Mouse (Mus musculus) heart, embryonic 14.5 days (tissue): ENCODE data around the gene Mmp27. TPM values are rescaled to one million over a fixed set of nuclear protein-coding genes. Genes with fewer than 3 reads are reported as not detected.

Source experiments
- ATAC-seq: fragments of 200-750 bp; cut with Nextera tagmentation; 2 replicates; pipeline ENCODE4 v1.8.0; 2017; ENCODE audit warnings: low read depth, moderate TSS enrichment; ENCODE audit not compliant: insufficient number of reproducible peaks, insufficient read depth, low FRiP score
- H3K27ac ChIP-seq, 2 experiments: fragments of 200-500 bp in 1 of 2; fragments of 300-500 bp in 1 of 2; sonication (generic) in 1 of 2; replicated peaks in 1 of 2; 2 replicates each; pipeline ENCODE4 v1.5.1; 2012 to 2014; ENCODE audit warnings: low read depth in 2 of 2, low read length in 2 of 2, control low read depth in 1 of 2, mild to moderate bottlenecking in 1 of 2, mixed read lengths in 1 of 2; ENCODE audit not compliant: control insufficient read depth in 1 of 2, insufficient read depth in 1 of 2
- H3K27me3 ChIP-seq: fragments of 300-500 bp; sonication (generic); 2 replicates; pipeline ENCODE4 v1.6.1; 2014; ENCODE audit warnings: mild to moderate bottlenecking, low read length, control low read depth; ENCODE audit not compliant: control insufficient read depth, insufficient read depth
- H3K36me3 ChIP-seq: fragments of 300-500 bp; sonication (generic); 2 replicates; pipeline ENCODE4 v1.6.1; 2014; ENCODE audit warnings: mild to moderate bottlenecking, control low read depth, low read length, mixed read lengths; ENCODE audit not compliant: control insufficient read depth, insufficient read depth
- H3K4me1 ChIP-seq, 2 experiments: fragments of 200-500 bp in 1 of 2; fragments of 300-500 bp in 1 of 2; sonication (generic) in 1 of 2; 2 replicates each; pipeline ENCODE4 v1.6.1; 2012 to 2014; ENCODE audit warnings: low read length in 2 of 2, control low read depth in 1 of 2, mixed read lengths in 1 of 2; ENCODE audit not compliant: control insufficient read depth in 2 of 2, insufficient read depth in 2 of 2
- H3K4me2 ChIP-seq: fragments of 300-500 bp; sonication (generic); 2 replicates; pipeline ENCODE4 v1.6.1; 2014; ENCODE audit warnings: mild to moderate bottlenecking, low read length
- H3K4me3 ChIP-seq, 2 experiments: fragments of 200-500 bp in 1 of 2; fragments of 300-500 bp in 1 of 2; sonication (generic) in 1 of 2; 2 replicates each; pipeline ENCODE4 v1.5.1; 2012 to 2014; ENCODE audit warnings: low read length in 2 of 2, mild to moderate bottlenecking in 2 of 2, control low read depth in 1 of 2, low read depth in 1 of 2, moderate library complexity in 1 of 2; ENCODE audit not compliant: control insufficient read depth in 1 of 2, insufficient read depth in 1 of 2
- H3K9ac ChIP-seq: fragments of 300-500 bp; sonication (generic); 2 replicates; pipeline ENCODE4 v1.6.1; 2014; ENCODE audit warnings: mild to moderate bottlenecking, low read length
- H3K9me3 ChIP-seq: fragments of 300-500 bp; sonication (generic); 2 replicates; pipeline ENCODE4 v1.6.1; 2016; ENCODE audit warnings: low read length, control low read depth; ENCODE audit not compliant: control insufficient read depth
- WGBS: fragments of 180-500 bp; shearing (Covaris S2); extraction: QIAGEN DNeasy Blood & Tissue Kit; methylation state at CpG from one replicate; pipeline ENCODE4 v1.1.7; 2014; 5-methylcytosine and 5-hydroxymethylcytosine counted together
- polyA plus RNA-seq: library from polyadenylated mRNA; unstranded; fragments of >200 nt; fragmentation: Nextera tagmentation; extraction: Ambion mirVana; gene quantifications from 2 replicates; pipeline ENCODE4 v1.2.1, GENCODE M21; 2014

Gene Mmp27
- polyA plus RNA-seq, 1 experiment from 2014 or later: not detected

DNA sequence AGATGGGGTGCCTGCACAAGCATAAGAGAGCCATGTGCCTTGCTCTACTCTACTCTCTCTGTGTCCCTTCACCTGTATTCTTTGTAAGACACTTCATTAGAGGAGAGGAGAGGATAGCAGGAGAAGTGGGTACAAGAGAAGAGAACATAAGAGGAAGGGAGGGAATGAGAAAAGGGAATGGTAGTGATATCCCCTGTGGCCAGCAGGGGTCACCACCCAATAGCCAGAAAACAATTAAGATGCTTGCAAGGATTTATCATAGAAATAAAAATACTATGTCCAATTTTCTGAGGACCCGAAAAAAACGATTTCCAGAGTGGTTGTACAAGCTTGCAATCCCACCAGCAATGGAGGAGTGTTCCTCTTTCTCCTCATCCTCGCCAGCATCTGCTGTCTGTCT is 16.8 kb upstream of the Mmp27 start:
- Histone ChIP-seq H3K9ac (no peak overlapping the region), H3K27ac (no peak overlapping the region), H3K9me3 (no peaks in the 10 kb centered on the region), H3K4me3 (no peak overlapping the region), H3K36me3 (no peaks in the 10 kb centered on the region), H3K4me2 (no peak overlapping the region), H3K27me3 (no peaks in the 10 kb centered on the region), H3K4me1 (no peaks in the 10 kb centered on the region; a peak in 1 of 4 replicates)
- ATAC-seq: no peak
- 22% methylated on average over 3 of the region's 3 CpGs for WGBS

DNA sequence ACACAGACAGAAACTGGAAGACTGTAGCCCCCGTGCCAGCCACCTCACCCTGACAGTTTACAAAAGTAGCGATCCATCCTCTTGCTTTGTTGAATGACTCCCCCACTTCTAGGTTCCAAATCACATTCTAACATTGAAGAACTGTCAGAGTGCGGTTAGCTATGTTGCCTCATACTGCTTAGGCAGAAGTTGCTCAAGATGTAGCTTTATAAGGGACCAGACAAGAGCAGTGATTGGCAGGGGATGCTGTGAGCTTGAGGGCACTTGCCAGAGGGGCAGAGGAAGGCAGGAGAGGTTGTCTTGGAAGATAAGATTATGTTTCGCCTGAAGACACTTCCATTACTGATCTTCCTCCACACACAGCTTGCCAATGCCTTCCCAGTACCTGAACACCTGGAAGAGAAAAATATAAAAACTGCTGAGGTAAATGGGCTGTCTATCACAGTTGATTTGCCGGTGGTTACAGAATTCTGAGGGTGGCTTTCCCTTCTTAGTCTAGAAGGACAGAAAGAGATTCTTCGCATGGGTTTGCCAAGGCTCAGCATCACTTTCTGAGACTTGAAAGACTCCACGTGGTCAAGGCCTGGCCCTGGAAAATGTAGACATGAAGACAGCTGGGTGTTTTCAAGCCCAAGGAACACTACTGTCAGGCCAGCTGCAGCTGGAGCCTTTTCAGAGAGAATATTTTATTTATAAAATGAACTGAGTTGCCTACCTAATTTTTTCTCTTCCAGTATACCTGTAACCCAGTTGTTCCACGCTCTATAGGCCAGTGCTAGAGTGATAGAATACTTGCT is 12.8 kb upstream of the Mmp27 start, which contains the start of gene Mmp8:
TSS of gene Mmp8 (plus strand) at position 236 of the 797 bp plus-strand sequence.
- no peak within 1 kb of the TSS for H3K9ac ChIP-seq
- no peaks in the 10 kb centered on the region for H3K36me3 ChIP-seq
- no peak for ATAC-seq
- no peaks in the 10 kb centered on the region for H3K9me3 ChIP-seq
- 74% methylated on average over 8 of the region's 8 CpGs for WGBS
- H3K4me1 ChIP-seq: no peaks in the 10 kb centered on the region; a peak in 1 of 4 replicates
- H3K27me3 ChIP-seq: no peaks in the 10 kb centered on the region
- no peak within 1 kb of the TSS for H3K27ac ChIP-seq
- H3K4me3 ChIP-seq: no peak within 1 kb of the TSS
- no peak within 1 kb of the TSS for H3K4me2 ChIP-seq

DNA sequence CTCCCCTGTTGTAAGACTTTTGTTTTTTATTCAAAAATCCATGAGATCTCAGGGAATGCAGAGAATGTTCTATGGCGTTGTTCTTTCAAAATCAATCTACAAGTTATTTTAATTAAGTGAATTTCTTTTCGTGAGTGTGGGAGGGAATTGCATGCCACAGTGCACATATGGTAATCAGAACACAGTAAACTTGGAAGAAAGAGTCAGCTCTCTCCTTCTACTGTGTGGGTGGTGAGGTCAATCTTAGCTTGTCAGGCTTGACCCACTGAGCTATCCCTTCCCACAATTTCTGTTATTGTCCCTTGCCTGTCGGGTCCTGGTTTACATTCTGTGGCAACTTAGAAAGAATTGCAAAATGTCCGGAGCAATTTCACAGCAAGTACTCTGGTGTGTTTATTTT is 11.2 kb upstream of the Mmp27 start:
- Histone ChIP-seq H3K27me3 (no peaks in the 10 kb centered on the region), H3K9me3 (no peaks in the 10 kb centered on the region), H3K27ac (no peak overlapping the region), H3K36me3 (no peaks in the 10 kb centered on the region), H3K4me2 (no peak overlapping the region), H3K4me3 (no peak overlapping the region), H3K4me1 (no peaks in the 10 kb centered on the region; a peak in 1 of 4 replicates), H3K9ac (no peak overlapping the region)
- ATAC-seq: no peak
- WGBS: 75% methylated on average over 4 of the region's 4 CpGs

- no peak for ATAC-seq
- no peak overlapping the region for H3K4me3 ChIP-seq
- no peaks in the 10 kb centered on the region; a peak in 1 of 4 replicates for H3K4me1 ChIP-seq
- H3K27me3 ChIP-seq: no peaks in the 10 kb centered on the region
- H3K4me2 ChIP-seq: no peak overlapping the region
- no peak overlapping the region for H3K27ac ChIP-seq
- H3K9ac ChIP-seq: no peak overlapping the region
- H3K36me3 ChIP-seq: no peaks in the 10 kb centered on the region
- no peaks in the 10 kb centered on the region for H3K9me3 ChIP-seq
- 62% methylated on average over 7 of the region's 7 CpGs for WGBS
Measured at GRCm38 (mm10) chr9:7567376-7567775, 3.8 kb upstream of the Mmp27 start.

GRCm38 (mm10) chr9:7567923-7568322 is 3.3 kb upstream of the Mmp27 start:
- 72% methylated on average over 2 of the region's 2 CpGs for WGBS
- Histone ChIP-seq H3K4me3 (no peak overlapping the region), H3K27me3 (no peaks in the 10 kb centered on the region), H3K9ac (no peak overlapping the region), H3K36me3 (no peaks in the 10 kb centered on the region), H3K4me1 (no peaks in the 10 kb centered on the region; a peak in 1 of 4 replicates), H3K27ac (no peak overlapping the region), H3K9me3 (no peaks in the 10 kb centered on the region), H3K4me2 (no peak overlapping the region)
- no peak for ATAC-seq

DNA sequence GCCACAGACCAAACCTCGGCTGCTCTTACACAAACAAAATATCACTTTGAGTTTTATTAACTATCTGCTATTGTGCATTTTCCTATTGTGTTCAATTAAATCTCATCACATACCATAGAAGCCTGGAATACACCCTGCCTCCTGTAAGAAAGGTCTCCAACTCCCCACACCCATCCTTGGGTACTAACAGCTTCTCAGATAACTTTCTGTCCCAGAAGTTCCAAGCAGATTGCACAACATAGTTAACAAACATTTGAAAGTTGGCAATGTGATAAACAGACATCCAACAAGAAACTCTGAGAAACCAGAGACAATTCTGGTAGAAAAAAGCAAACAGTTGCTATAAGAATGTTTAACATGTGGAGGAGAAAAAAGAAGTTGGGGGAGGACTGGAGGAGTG is 711 bp upstream of the Mmp27 start:
- no peaks in the 10 kb centered on the region for H3K36me3 ChIP-seq
- H3K4me2 ChIP-seq: no peak overlapping the region
- ATAC-seq: no peak
- no peak overlapping the region for H3K4me3 ChIP-seq
- H3K27ac ChIP-seq: no peak overlapping the region
- no peaks in the 10 kb centered on the region for H3K9me3 ChIP-seq
- H3K27me3 ChIP-seq: no peaks in the 10 kb centered on the region
- WGBS: 83% methylated on average over 1 of the region's 1 CpGs
- no peak overlapping the region for H3K9ac ChIP-seq
- H3K4me1 ChIP-seq: no peaks in the 10 kb centered on the region; a peak in 1 of 4 replicates

GRCm38 (mm10) chr9:7572188-7572587 is 992 bp downstream of the Mmp27 start:
- H3K4me3 ChIP-seq: no peak overlapping the region

More at GRCm38 (mm10) chr9:7572188-7572587, 992 bp downstream of the Mmp27 start:
- no peak overlapping the region for H3K9ac ChIP-seq
- no peaks in the 10 kb centered on the region for H3K36me3 ChIP-seq
- no peaks in the 10 kb centered on the region; a peak in 1 of 4 replicates for H3K4me1 ChIP-seq
- WGBS: 87% methylated on average over 7 of the region's 7 CpGs
- H3K4me2 ChIP-seq: no peak overlapping the region
- H3K27ac ChIP-seq: no peak overlapping the region
- H3K9me3 ChIP-seq: no peaks in the 10 kb centered on the region
- no peaks in the 10 kb centered on the region for H3K27me3 ChIP-seq
- ATAC-seq: no peak
